Comparison of ENCODE assay signal across 12 mouse cellular contexts in the genomic region with DNA sequence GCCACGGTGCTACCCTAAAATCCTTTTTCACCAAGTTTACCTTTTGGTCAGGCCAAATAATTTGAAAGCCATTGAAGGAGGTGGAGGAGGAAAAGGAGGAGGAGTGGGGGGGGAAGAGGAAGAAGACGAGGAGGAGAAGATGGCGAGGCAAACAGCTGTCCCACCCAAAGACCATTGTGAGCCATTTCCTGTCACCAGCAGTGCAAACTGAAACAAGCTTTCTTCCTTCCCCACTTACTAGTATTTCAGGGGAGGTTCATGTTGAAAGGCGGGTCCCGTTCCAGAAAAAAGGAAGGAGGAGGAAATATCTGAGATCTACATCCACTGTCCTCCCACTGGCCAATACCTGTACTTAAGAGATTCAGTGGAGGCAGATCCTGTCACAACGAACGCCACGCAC. TPM values are rescaled to one million over a fixed set of nuclear protein-coding genes. Genes with fewer than 3 reads are reported as not detected.
A peak's percentile ranks its signal among the peaks of the same experiment; 100 is the strongest.
DNase-seq lines count a peak whose midpoint lies in the region; ATAC-seq and TF ChIP-seq lines count a peak whose summit lies in the region.
"Had no signal": no experiment of that assay in that cellular context is flagged by ENCODE, and none has a peak within 500 bp of the region (broad histone marks: within the 10 kb centered on the region; RNA-seq: fewer than 3 reads in every experiment).

No protein-coding gene starts in this region.

- H3K4me2 ChIP-seq in heart, embryonic 13.5 days: no peak overlapping the region
- no peak overlapping the region for H3K4me2 ChIP-seq in heart, embryonic 11.5 days
- H3K4me2 ChIP-seq in lung, postnatal 0 days (replicated peaks; ENCODE audit: low read depth, low read length): no peak overlapping the region

- TF ChIP-seq CTCF in lung, postnatal 0 days (IDR thresholded peaks at IDR 0.05): no peak

- H3K4me1 ChIP-seq in heart, embryonic 13.5 days: peaks cover 49% of the 10 kb centered on the region
- H3K4me1 ChIP-seq in heart, embryonic 11.5 days (ENCODE audit: control insufficient read depth, insufficient read depth, low read length): peaks cover 29% of the 10 kb centered on the region
- H3K4me1 ChIP-seq in lung, postnatal 0 days (ENCODE audit: insufficient read depth, low read depth, low read length): peaks cover 17% of the 10 kb centered on the region

- H3K27me3 ChIP-seq in heart, embryonic 13.5 days (replicated peaks): no peaks in the 10 kb centered on the region
- H3K27me3 ChIP-seq in heart, embryonic 11.5 days (ENCODE audit: control insufficient read depth, insufficient read depth, low read length): no peaks in the 10 kb centered on the region
- H3K27me3 ChIP-seq in lung, postnatal 0 days (replicated peaks; ENCODE audit: insufficient read depth, low read length): no peaks in the 10 kb centered on the region

- peak; percentile 37 to 45 for DNase-seq in spleen, postnatal 36 days (ENCODE audit: low spot score in 2 of 2)
- DNase-seq in spleen, postnatal 4 days (ENCODE audit: low spot score in 2 of 2): no peak
- DNase-seq in lung, postnatal 0 days (ENCODE audit: low spot score): peak; percentile 25
- peak; percentile 9 to 18 for DNase-seq in thymus, postnatal 36 days
- no peak for DNase-seq in right cerebral cortex, adult 18-20 months
- DNase-seq in layer of hippocampus, adult 8-10 months (ENCODE audit: low spot score in 2 of 2): no peak
- DNase-seq: right cerebral cortex, postnatal 25 days had no signal

- ATAC-seq in heart, embryonic 13.5 days (ENCODE audit: extremely low read depth, insufficient number of reproducible peaks, low FRiP score, low TSS enrichment): no peak
- ATAC-seq in heart, embryonic 11.5 days (replicated peaks; ENCODE audit: insufficient number of reproducible peaks, low FRiP score, low TSS enrichment): no peak
- ATAC-seq in lung, postnatal 0 days: peak; percentile 8; the same call in 1 of the 2 replicates

- 65% methylated on average over 8 of the region's 8 CpGs for WGBS in heart, embryonic 13.5 days
- WGBS in heart, embryonic 11.5 days (ENCODE audit: insufficient replicate concordance): 62% methylated on average over 8 of the region's 8 CpGs
- WGBS in lung, postnatal 0 days: 46% methylated on average over 8 of the region's 8 CpGs

- peak overlapping the region; percentile 45; the same call in 1 of the 2 replicates for H3K9ac ChIP-seq in heart, embryonic 13.5 days
- H3K9ac ChIP-seq in heart, embryonic 11.5 days (ENCODE audit: low read depth, low read length): no peak overlapping the region
- H3K9ac ChIP-seq in lung, postnatal 0 days (replicated peaks; ENCODE audit: low read depth): no peak overlapping the region

- no peak for TF ChIP-seq EP300 in lung, postnatal 0 days (IDR thresholded peaks at IDR 0.05)

- no peaks in the 10 kb centered on the region; the same call in 1 of the 2 replicates for H3K9me3 ChIP-seq in heart, embryonic 13.5 days
- H3K9me3 ChIP-seq in heart, embryonic 11.5 days (replicated peaks; ENCODE audit: control insufficient read depth, low read length): no peaks in the 10 kb centered on the region
- no peaks in the 10 kb centered on the region for H3K9me3 ChIP-seq in lung, postnatal 0 days (ENCODE audit: low read length)
- H3K9me3 ChIP-seq: G1E had no signal

- H3K36me3 ChIP-seq in heart, embryonic 13.5 days: peaks cover 48% of the 10 kb centered on the region
- peaks cover 5% of the 10 kb centered on the region; the same call in 1 of the 2 replicates for H3K36me3 ChIP-seq in heart, embryonic 11.5 days (ENCODE audit: control insufficient read depth, insufficient read depth, low read length)
- no peaks in the 10 kb centered on the region for H3K36me3 ChIP-seq in lung, postnatal 0 days (ENCODE audit: insufficient read depth, low read length)
- H3K36me3 ChIP-seq: G1E had no signal

- H3K27ac ChIP-seq in heart, embryonic 13.5 days (replicated peaks): peak overlapping the region; percentile 82
- H3K27ac ChIP-seq in heart, embryonic 11.5 days (ENCODE audit: low read depth, low read length): no peak overlapping the region
- peak overlapping the region; percentile 66; the same call in 1 of the 2 replicates for H3K27ac ChIP-seq in lung, postnatal 0 days (ENCODE audit: low read length)

- no peak overlapping the region for H3K4me3 ChIP-seq in heart, embryonic 13.5 days
- H3K4me3 ChIP-seq in heart, embryonic 11.5 days (ENCODE audit: low read depth, low read length): no peak overlapping the region
- no peak overlapping the region for H3K4me3 ChIP-seq in lung, postnatal 0 days (ENCODE audit: low read depth, low read length)

RNA-seq across cellular contexts. Expression of a gene that starts 16.5 kb away (rescaled TPM):
- not detected in 2 replicates for polyA plus RNA-seq in heart, embryonic 13.5 days (2015; fragmentation: Nextera tagmentation; extraction: Ambion mirVana)
- not detected in 2 replicates for polyA plus RNA-seq in heart, embryonic 11.5 days (2014; fragmentation: Nextera tagmentation; extraction: Ambion mirVana)
- not detected in 2 replicates for polyA plus RNA-seq in lung, postnatal 0 days (2015; fragmentation: Nextera tagmentation; extraction: Ambion mirVana)
- 1 to 10 TPM; 2.2 to 4.5 (median 3.4) TPM for total RNA-seq in layer of hippocampus, adult 8-10 months (2022)
- total RNA-seq: G1E; megakaryocyte-erythroid progenitor cell, adult 5-6 weeks had no signal
- polyA plus RNA-seq: brain, embryonic 14.5 days; G1E had no signal

RNA-seq across cellular contexts. Expression of a gene that starts 28.8 kb away (rescaled TPM):
- 21.2 and 21.7 TPM in 2 replicates for polyA plus RNA-seq in heart, embryonic 13.5 days (2015; fragmentation: Nextera tagmentation; extraction: Ambion mirVana)
- 18.9 and 20.7 TPM in 2 replicates for polyA plus RNA-seq in heart, embryonic 11.5 days (2014; fragmentation: Nextera tagmentation; extraction: Ambion mirVana)
- polyA plus RNA-seq in lung, postnatal 0 days (2015; fragmentation: Nextera tagmentation; extraction: Ambion mirVana): 24.2 and 27.5 TPM in 2 replicates
- total RNA-seq in layer of hippocampus, adult 8-10 months (2022): 10 to 100 TPM; 43.6 to 46.3 (median 45.0) TPM

Comparison
In these comparisons a context has a peak if more than half of its experiments do, and no peak if none do; other contexts are left out.
1. DNase-seq: peak in spleen, postnatal 36 days (2 of 2), lung, postnatal 0 days (single experiment) and thymus, postnatal 36 days (2 of 2); none in spleen, postnatal 4 days (0 of 2), right cerebral cortex, adult 18-20 months (single experiment) and layer of hippocampus, adult 8-10 months (0 of 2).